Mouse (Mus musculus) myocyte (in vitro differentiated cells): ENCODE measurements around the gene Nudt22. TPM values are rescaled to one million over a fixed set of nuclear protein-coding genes. Genes with fewer than 3 reads are reported as not detected.

Source experiments
- H3K27me3 ChIP-seq: one replicate; pipeline ENCODE4 v1.6.1; 2011; ENCODE audit not compliant: control insufficient read depth, insufficient read depth, insufficient read length
- H3K36me3 ChIP-seq: one replicate; pipeline ENCODE4 v1.6.1; 2011; ENCODE audit not compliant: control insufficient read depth, insufficient read depth
- H3K4me2 ChIP-seq: one replicate; pipeline ENCODE4 v1.6.1; 2011; ENCODE audit warnings: low read depth, control low read depth
- H3K4me3 ChIP-seq: one replicate; pipeline ENCODE4 v1.5.1; 2011; ENCODE audit warnings: mild to moderate bottlenecking, control low read depth, moderate library complexity
- H3K79me2 ChIP-seq: one replicate; pipeline ENCODE4 v1.6.1; 2011; ENCODE audit not compliant: control insufficient read depth, insufficient read depth
- H3ac ChIP-seq: one replicate; pipeline ENCODE4 v1.6.1; 2011; ENCODE audit not compliant: control insufficient read depth, insufficient read length
- CEBPB ChIP-seq: IDR thresholded peaks from 2 replicates; pipeline ENCODE4 v1.6.1; 2011; ENCODE audit warnings: mild to moderate bottlenecking, moderate library complexity; ENCODE audit not compliant: poor library complexity, insufficient read depth, severe bottlenecking
- E2F4 ChIP-seq: IDR thresholded peaks from one replicate; pipeline ENCODE4 v1.6.1; 2011; ENCODE audit warnings: mild to moderate bottlenecking, control low read depth, moderate library complexity; ENCODE audit not compliant: insufficient read depth
- MAX ChIP-seq: IDR thresholded peaks from one replicate; pipeline ENCODE4 v1.6.1; 2011; ENCODE audit warnings: low read depth, mild to moderate bottlenecking, control low read depth
- MYOD1 ChIP-seq, 3 experiments: IDR thresholded peaks; one replicate each; pipeline ENCODE4 v1.6.1; 2011; ENCODE audit warnings: control low read depth in 2 of 3, low read depth in 2 of 3, mild to moderate bottlenecking in 2 of 3, moderate library complexity in 1 of 3; ENCODE audit not compliant: insufficient read length in 2 of 3, control insufficient read depth in 1 of 3
- MYOG ChIP-seq, 3 experiments: IDR thresholded peaks; one replicate each; pipeline ENCODE4 v1.6.1; 2011; ENCODE audit warnings: control low read depth in 2 of 3, low read depth in 2 of 3, mild to moderate bottlenecking in 2 of 3; ENCODE audit not compliant: insufficient read length in 2 of 3, control insufficient read depth in 1 of 3, insufficient read depth in 1 of 3
- POLR2A ChIP-seq: IDR thresholded peaks from one replicate; pipeline ENCODE4 v1.6.1; 2011; ENCODE audit warnings: low read depth, mild to moderate bottlenecking, control low read depth, moderate library complexity; ENCODE audit not compliant: insufficient read length
- POLR2AphosphoS2 ChIP-seq: IDR thresholded peaks from one replicate; pipeline ENCODE4 v1.6.1; 2011; ENCODE audit warnings: low read depth, control low read depth; ENCODE audit not compliant: insufficient read length
- REST ChIP-seq: IDR thresholded peaks from one replicate; pipeline ENCODE4 v1.6.1; 2011; ENCODE audit warnings: mild to moderate bottlenecking, control low read depth, moderate library complexity; ENCODE audit not compliant: insufficient read depth, insufficient read length
- SRF ChIP-seq: IDR thresholded peaks from one replicate; pipeline ENCODE4 v1.6.1; 2011; ENCODE audit warnings: low read depth; ENCODE audit not compliant: control insufficient read depth, insufficient read length
- TCF12 ChIP-seq: IDR thresholded peaks from one replicate; pipeline ENCODE4 v1.6.1; 2011; ENCODE audit warnings: mild to moderate bottlenecking, control low read depth; ENCODE audit not compliant: poor library complexity, insufficient read depth, severe bottlenecking
- TCF3 ChIP-seq: IDR thresholded peaks from one replicate; pipeline ENCODE4 v1.6.1; 2011; ENCODE audit warnings: low read depth, control low read depth; ENCODE audit not compliant: insufficient read length
- USF1 ChIP-seq: IDR thresholded peaks from one replicate; pipeline ENCODE4 v1.6.1; 2011; ENCODE audit warnings: low read depth, mild to moderate bottlenecking, control low read depth, moderate library complexity
- polyA plus RNA-seq: library from polyadenylated mRNA; unstranded; fragments of >200 nt; fragmentation: generic; extraction: Trizol; gene quantifications from one replicate; pipeline ENCODE4 v1.2.1, GENCODE M21; 2012; ENCODE audit warnings: missing spikeins

Nudt22 gene
- polyA plus RNA-seq, 1 experiment, result 27.0 TPM

DNA sequence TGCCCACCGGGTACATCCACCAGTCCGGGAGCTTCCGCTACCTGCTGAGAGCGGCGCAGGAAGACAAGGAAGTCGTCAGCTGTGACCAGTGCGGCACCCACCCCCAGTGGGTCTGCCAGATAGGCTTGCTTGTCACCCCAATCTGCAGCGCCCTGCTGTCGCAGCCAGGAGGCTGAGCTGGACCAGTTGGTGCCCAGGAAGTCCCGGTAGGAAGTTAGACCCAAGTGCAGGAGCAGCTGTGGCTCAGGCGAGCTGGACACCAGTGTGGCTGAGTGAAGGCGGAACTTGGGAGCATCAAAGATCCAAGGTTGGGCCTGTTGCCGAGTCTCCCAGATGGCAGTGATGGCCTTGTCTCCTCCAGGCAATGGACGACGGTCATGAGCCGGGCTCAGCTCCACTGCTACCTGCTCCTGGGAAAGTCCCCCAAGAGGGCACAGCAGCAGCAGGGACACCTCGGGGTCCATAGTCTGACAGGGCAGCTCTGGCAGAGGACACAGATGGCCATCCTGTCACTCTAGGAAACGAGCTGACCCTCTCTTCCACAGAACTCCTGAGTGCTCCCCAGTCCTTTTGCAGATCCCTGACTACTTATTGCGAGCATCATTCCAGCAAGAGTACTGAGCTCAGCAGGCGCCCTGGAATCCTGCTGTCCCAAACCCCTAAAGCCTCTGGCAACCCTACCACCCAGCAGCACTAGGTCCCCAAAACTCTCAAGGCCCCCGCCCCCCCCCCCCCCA lies 494 bp downstream of the Nudt22 start:
- Histone ChIP-seq H3K4me2 (peak overlapping the region; percentile 97), H3K36me3 (no peaks in the 10 kb centered on the region), H3K27me3 (no peaks in the 10 kb centered on the region), H3K79me2 (no peaks in the 10 kb centered on the region), H3K4me3 (peak overlapping the region; percentile 42), H3ac (peak overlapping the region; percentile 3)
- TF ChIP-seq TCF3 (no peak), MYOG (IDR thresholded peaks at IDR 0.05; ENCODE audit: control insufficient read depth in 1 of 3, insufficient read depth in 1 of 3, insufficient read length in 2 of 3, low read depth in 2 of 3) (peak in 2 of 3 experiments; percentile 35 to 59)

DNA sequence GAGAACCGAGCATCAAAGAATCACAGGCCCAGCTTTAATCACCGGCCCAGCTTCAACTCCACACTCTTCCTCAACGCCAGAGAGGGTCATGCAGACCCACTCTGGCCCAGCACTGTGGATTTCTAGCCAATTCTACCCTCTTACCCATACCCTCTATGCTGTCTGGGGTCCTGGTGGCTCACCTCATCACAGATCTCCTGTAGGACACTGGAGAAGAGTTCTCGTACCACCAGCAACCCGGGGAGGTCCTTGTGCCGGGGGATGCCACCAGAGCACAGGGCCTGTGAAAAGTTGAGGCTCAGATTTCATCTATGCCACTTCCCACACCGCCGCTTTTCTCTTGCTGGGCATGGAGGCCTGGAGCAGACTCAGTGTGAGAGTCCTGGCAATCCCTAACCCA lies 1.4 kb downstream of the Nudt22 start:
- Histone ChIP-seq H3ac (no peak overlapping the region), H3K27me3 (no peaks in the 10 kb centered on the region), H3K79me2 (no peaks in the 10 kb centered on the region), H3K36me3 (no peaks in the 10 kb centered on the region), H3K4me2 (peak overlapping the region; percentile 97), H3K4me3 (peak overlapping the region; percentile 42)
- no peak for TF ChIP-seq USF1
- no peak for TF ChIP-seq POLR2AphosphoS2
- TF ChIP-seq MYOG (IDR thresholded peaks at IDR 0.05; ENCODE audit: control insufficient read depth in 1 of 3, insufficient read depth in 1 of 3, insufficient read length in 2 of 3, low read depth in 2 of 3), result no peak
- no peak for TF ChIP-seq TCF3
- no peak for TF ChIP-seq E2F4
- TF ChIP-seq TCF12, result no peak
- TF ChIP-seq CEBPB, result no peak
- no peak for TF ChIP-seq MAX
- no peak for TF ChIP-seq MYOD1 (IDR thresholded peaks at IDR 0.05; ENCODE audit: control insufficient read depth in 1 of 3, insufficient read length in 2 of 3, low read depth in 2 of 3)
- TF ChIP-seq POLR2A, result no peak
- TF ChIP-seq REST, result no peak
- TF ChIP-seq SRF, result no peak

DNA sequence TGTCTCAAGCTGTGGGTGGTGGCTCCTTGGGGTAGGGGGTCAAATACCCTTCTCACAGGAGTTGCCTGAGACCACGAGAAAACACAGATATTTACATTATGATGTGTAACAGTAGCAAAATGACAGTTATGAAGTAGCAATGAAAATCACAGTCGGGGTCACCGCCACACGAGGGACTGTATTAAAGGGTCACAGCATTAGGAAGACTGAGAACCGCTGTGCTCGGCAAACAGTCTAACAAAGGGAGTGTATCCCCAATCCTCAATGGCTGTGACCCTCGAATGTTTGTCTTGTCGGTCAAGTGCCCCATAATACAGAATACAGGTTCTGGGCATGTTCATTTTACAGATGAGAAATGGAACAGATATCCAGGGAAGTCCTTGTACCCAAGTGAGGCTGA lies 1.9 kb downstream of the Nudt22 start:
- Histone ChIP-seq H3K4me3 (no peak overlapping the region), H3K79me2 (no peaks in the 10 kb centered on the region), H3ac (no peak overlapping the region), H3K36me3 (no peaks in the 10 kb centered on the region), H3K4me2 (no peak overlapping the region), H3K27me3 (no peaks in the 10 kb centered on the region)
- no peak for TF ChIP-seq SRF
- TF ChIP-seq MYOG (IDR thresholded peaks at IDR 0.05; ENCODE audit: control insufficient read depth in 1 of 3, insufficient read depth in 1 of 3, insufficient read length in 2 of 3, low read depth in 2 of 3), result no peak
- TF ChIP-seq TCF12, result no peak
- no peak for TF ChIP-seq POLR2AphosphoS2
- TF ChIP-seq REST, result no peak
- no peak for TF ChIP-seq MYOD1 (IDR thresholded peaks at IDR 0.05; ENCODE audit: control insufficient read depth in 1 of 3, insufficient read length in 2 of 3, low read depth in 2 of 3)
- no peak for TF ChIP-seq MAX
- no peak for TF ChIP-seq POLR2A

DNA sequence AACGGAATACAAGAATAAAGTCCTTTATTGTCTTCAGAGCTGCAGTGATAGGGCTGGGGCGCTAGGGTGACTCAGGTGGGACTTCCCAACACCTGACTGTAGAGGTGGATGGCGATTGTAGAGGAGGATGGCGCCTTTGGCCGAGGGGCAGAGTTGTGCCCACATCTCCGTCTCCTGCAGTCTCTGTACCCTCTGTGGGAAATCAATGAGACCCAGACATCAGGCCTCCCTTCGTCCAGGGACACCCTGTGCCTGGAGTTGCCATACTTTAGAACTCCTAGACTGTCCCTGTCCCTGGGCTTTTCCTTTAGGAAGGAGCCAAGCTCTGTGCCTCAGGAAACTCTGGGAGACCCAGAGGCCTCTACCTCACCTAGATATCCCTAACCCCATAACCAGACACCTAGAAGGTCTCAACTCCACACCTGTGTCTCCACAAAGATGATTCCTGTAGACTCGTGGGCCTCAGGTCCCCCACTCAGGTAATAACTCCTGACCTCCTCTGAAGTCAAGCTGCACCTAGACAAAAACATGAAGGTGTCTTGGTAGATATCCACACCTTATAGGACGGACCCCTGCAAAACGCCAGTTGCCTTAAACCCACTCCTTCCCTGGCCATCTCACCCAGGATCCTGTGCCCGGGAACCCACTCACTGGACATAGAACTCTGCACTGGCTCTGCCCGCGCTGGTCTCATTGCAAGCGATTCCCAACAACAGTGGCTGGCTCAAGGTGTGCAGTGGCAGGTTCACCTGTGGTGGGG lies 2.7 kb downstream of the Nudt22 start:
- H3K27me3 ChIP-seq, result no peaks in the 10 kb centered on the region
- TF ChIP-seq TCF3 (no peak), TCF12 (no peak), MAX (no peak), E2F4 (no peak), POLR2AphosphoS2 (no peak), CEBPB (no peak), MYOD1 (IDR thresholded peaks at IDR 0.05; ENCODE audit: control insufficient read depth in 1 of 3, insufficient read length in 2 of 3, low read depth in 2 of 3) (no peak), REST (no peak), SRF (no peak), MYOG (IDR thresholded peaks at IDR 0.05; ENCODE audit: control insufficient read depth in 1 of 3, insufficient read depth in 1 of 3, insufficient read length in 2 of 3, low read depth in 2 of 3) (no peak), POLR2A (no peak), USF1 (no peak)
- peak overlapping the region; percentile 93 for H3K4me2 ChIP-seq
- H3K79me2 ChIP-seq, result no peaks in the 10 kb centered on the region
- H3K36me3 ChIP-seq, result no peaks in the 10 kb centered on the region
- no peak overlapping the region for H3ac ChIP-seq
- H3K4me3 ChIP-seq, result peak overlapping the region; percentile 71
